Mouse (Mus musculus): ENCODE data around the gene Atg14. TPM values are rescaled to one million over a fixed set of nuclear protein-coding genes. Genes with fewer than 3 reads are reported as not detected.

Atg14 gene
- polyA plus RNA-seq, 1 experiment from 2014 or later, result 21.7 TPM

GRCm38 (mm10) chr14:47518619-47519018 lies 51.8 kb downstream of the Atg14 start:
- no peak for ATAC-seq (replicated peaks)

GRCm38 (mm10) chr14:47516755-47517154 lies 53.7 kb downstream of the Atg14 start:
- no peak overlapping the region for H3K27ac ChIP-seq
- no peaks in the 10 kb centered on the region for H3K4me1 ChIP-seq
- no peaks in the 10 kb centered on the region for H3K27me3 ChIP-seq (replicated peaks)
- H3K9ac ChIP-seq, result no peak overlapping the region
- H3K4me3 ChIP-seq, result no peak overlapping the region
- no peak overlapping the region for H3K4me2 ChIP-seq
- ATAC-seq (replicated peaks), result no peak
- no peaks in the 10 kb centered on the region for H3K9me3 ChIP-seq
- 92% methylated on average over 6 of the region's 6 CpGs for WGBS
- no peaks in the 10 kb centered on the region for H3K36me3 ChIP-seq (replicated peaks)

More at GRCm38 (mm10) chr14:47518619-47519018, 51.8 kb downstream of the Atg14 start:
- H3K9me3 ChIP-seq, result no peaks in the 10 kb centered on the region
- WGBS, result 94% methylated on average over 6 of the region's 6 CpGs
- no peak overlapping the region for H3K4me2 ChIP-seq
- no peaks in the 10 kb centered on the region for H3K27me3 ChIP-seq (replicated peaks)
- no peak overlapping the region for H3K27ac ChIP-seq
- no peaks in the 10 kb centered on the region for H3K36me3 ChIP-seq (replicated peaks)
- H3K4me3 ChIP-seq, result no peak overlapping the region
- H3K9ac ChIP-seq, result no peak overlapping the region
- H3K4me1 ChIP-seq, result no peaks in the 10 kb centered on the region

GRCm38 (mm10) chr14:47515636-47516035 lies 54.8 kb downstream of the Atg14 start:
- H3K9me3 ChIP-seq, result no peaks in the 10 kb centered on the region
- WGBS, result 92% methylated on average over 8 of the region's 8 CpGs

GRCm38 (mm10) chr14:47514816-47515453 lies 55.5 kb downstream of the Atg14 start:
- H3K4me1 ChIP-seq, result no peaks in the 10 kb centered on the region
- H3K4me3 ChIP-seq, result no peak overlapping the region
- H3K9ac ChIP-seq, result no peak overlapping the region
- H3K36me3 ChIP-seq (replicated peaks), result no peaks in the 10 kb centered on the region
- no peaks in the 10 kb centered on the region for H3K9me3 ChIP-seq
- WGBS, result 69% methylated on average over 7 of the region's 7 CpGs
- no peak overlapping the region for H3K4me2 ChIP-seq
- ATAC-seq (replicated peaks), result no peak
- H3K27ac ChIP-seq, result no peak overlapping the region
- no peaks in the 10 kb centered on the region for H3K27me3 ChIP-seq (replicated peaks)

More at GRCm38 (mm10) chr14:47515636-47516035, 54.8 kb downstream of the Atg14 start:
- Histone ChIP-seq H3K4me2 (no peak overlapping the region), H3K9ac (no peak overlapping the region), H3K27ac (no peak overlapping the region), H3K4me3 (no peak overlapping the region), H3K36me3 (replicated peaks) (no peaks in the 10 kb centered on the region), H3K27me3 (replicated peaks) (no peaks in the 10 kb centered on the region), H3K4me1 (no peaks in the 10 kb centered on the region)
- ATAC-seq (replicated peaks), result no peak

- no peaks in the 10 kb centered on the region for H3K27me3 ChIP-seq (replicated peaks)
- no peak for ATAC-seq (replicated peaks)
- H3K27ac ChIP-seq, result no peak overlapping the region
- no peaks in the 10 kb centered on the region for H3K36me3 ChIP-seq (replicated peaks)
- no peak overlapping the region for H3K4me2 ChIP-seq
- no peak overlapping the region for H3K9ac ChIP-seq
- no peak overlapping the region for H3K4me3 ChIP-seq
- H3K4me1 ChIP-seq, result no peaks in the 10 kb centered on the region
- 89% methylated on average over 3 of the region's 3 CpGs for WGBS
- no peaks in the 10 kb centered on the region for H3K9me3 ChIP-seq
These were observed 56.8 kb downstream of the Atg14 start for GRCm38 (mm10) chr14:47513606-47514005.

GRCm38 (mm10) chr14:47510244-47510643 lies 60.2 kb downstream of the Atg14 start:
- ATAC-seq (replicated peaks), result no peak
- Histone ChIP-seq H3K4me2 (no peak overlapping the region), H3K4me1 (no peaks in the 10 kb centered on the region), H3K36me3 (replicated peaks) (no peaks in the 10 kb centered on the region), H3K9me3 (no peaks in the 10 kb centered on the region), H3K27me3 (replicated peaks) (no peaks in the 10 kb centered on the region), H3K4me3 (no peak overlapping the region), H3K9ac (no peak overlapping the region), H3K27ac (no peak overlapping the region)
- 92% methylated on average over 4 of the region's 4 CpGs for WGBS

GRCm38 (mm10) chr14:47508035-47508434 lies 62.4 kb downstream of the Atg14 start:
- no peak overlapping the region for H3K4me2 ChIP-seq
- H3K27me3 ChIP-seq (replicated peaks), result no peaks in the 10 kb centered on the region
- no peak overlapping the region for H3K27ac ChIP-seq
- no peaks in the 10 kb centered on the region for H3K4me1 ChIP-seq
- H3K4me3 ChIP-seq, result no peak overlapping the region
- no peaks in the 10 kb centered on the region for H3K9me3 ChIP-seq
- no peak for ATAC-seq (replicated peaks)
- no peaks in the 10 kb centered on the region for H3K36me3 ChIP-seq (replicated peaks)
- H3K9ac ChIP-seq, result no peak overlapping the region

GRCm38 (mm10) chr14:47506676-47507075 lies 63.8 kb downstream of the Atg14 start:
- Histone ChIP-seq H3K27me3 (replicated peaks) (no peaks in the 10 kb centered on the region), H3K27ac (no peak overlapping the region), H3K4me2 (no peak overlapping the region), H3K4me1 (no peaks in the 10 kb centered on the region), H3K9ac (no peak overlapping the region), H3K9me3 (no peaks in the 10 kb centered on the region), H3K36me3 (replicated peaks) (no peaks in the 10 kb centered on the region), H3K4me3 (no peak overlapping the region)
- WGBS, result 94% methylated on average over 5 of the region's 5 CpGs
- no peak for ATAC-seq (replicated peaks)

GRCm38 (mm10) chr14:47504036-47504435 lies 66.4 kb downstream of the Atg14 start:
- Histone ChIP-seq H3K9me3 (no peaks in the 10 kb centered on the region), H3K4me2 (no peak overlapping the region), H3K4me1 (no peaks in the 10 kb centered on the region), H3K4me3 (no peak overlapping the region), H3K36me3 (replicated peaks) (no peaks in the 10 kb centered on the region), H3K27ac (no peak overlapping the region), H3K27me3 (replicated peaks) (no peaks in the 10 kb centered on the region), H3K9ac (no peak overlapping the region)
- 95% methylated on average over 3 of the region's 3 CpGs for WGBS
- no peak for ATAC-seq (replicated peaks)

GRCm38 (mm10) chr14:47498632-47499031 lies 71.8 kb downstream of the Atg14 start:
- no peaks in the 10 kb centered on the region for H3K9me3 ChIP-seq
- no peak overlapping the region for H3K27ac ChIP-seq
- no peak overlapping the region for H3K9ac ChIP-seq
- no peaks in the 10 kb centered on the region for H3K4me1 ChIP-seq
- H3K4me2 ChIP-seq, result no peak overlapping the region
- H3K36me3 ChIP-seq (replicated peaks), result no peaks in the 10 kb centered on the region
- no peaks in the 10 kb centered on the region for H3K27me3 ChIP-seq (replicated peaks)
- WGBS, result 62% methylated on average over 5 of the region's 5 CpGs
- ATAC-seq (replicated peaks), result no peak
- no peak overlapping the region for H3K4me3 ChIP-seq

- no peak overlapping the region for H3K27ac ChIP-seq
- ATAC-seq (replicated peaks), result no peak
- no peak overlapping the region for H3K4me2 ChIP-seq
- H3K9me3 ChIP-seq, result no peaks in the 10 kb centered on the region
- no peak overlapping the region for H3K9ac ChIP-seq
- no peaks in the 10 kb centered on the region for H3K36me3 ChIP-seq (replicated peaks)
- H3K4me1 ChIP-seq, result no peaks in the 10 kb centered on the region
- H3K27me3 ChIP-seq (replicated peaks), result no peaks in the 10 kb centered on the region
- 80% methylated on average over 3 of the region's 3 CpGs for WGBS
- no peak overlapping the region for H3K4me3 ChIP-seq
These were observed 73.3 kb downstream of the Atg14 start for GRCm38 (mm10) chr14:47497166-47497565.

GRCm38 (mm10) chr14:47495951-47496350 lies 74.5 kb downstream of the Atg14 start:
- Histone ChIP-seq H3K4me2 (no peak overlapping the region), H3K9me3 (no peaks in the 10 kb centered on the region), H3K4me3 (no peak overlapping the region), H3K36me3 (replicated peaks) (no peaks in the 10 kb centered on the region), H3K9ac (no peak overlapping the region), H3K27ac (no peak overlapping the region), H3K27me3 (replicated peaks) (no peaks in the 10 kb centered on the region), H3K4me1 (no peaks in the 10 kb centered on the region)
- no peak for ATAC-seq (replicated peaks)
- WGBS, result 96% methylated on average over 3 of the region's 3 CpGs

- Histone ChIP-seq H3K9me3 (no peaks in the 10 kb centered on the region), H3K4me2 (no peak overlapping the region), H3K27ac (no peak overlapping the region), H3K36me3 (replicated peaks) (no peaks in the 10 kb centered on the region), H3K27me3 (replicated peaks) (no peaks in the 10 kb centered on the region), H3K9ac (no peak overlapping the region), H3K4me3 (no peak overlapping the region), H3K4me1 (peaks cover under 1% of the 10 kb centered on the region; the same call in 1 of the 2 replicates)
- WGBS, result 90% methylated on average over 2 of the region's 2 CpGs
- ATAC-seq (replicated peaks), result no peak
These were observed 76.7 kb downstream of the Atg14 start for GRCm38 (mm10) chr14:47493592-47494361.

Data from midbrain, embryonic 15.5 days (tissue).